Mouse (Mus musculus) mammary gland, adult 2 months (tissue): ENCODE results near the gene Gtsf2. TPM values are rescaled to one million over a fixed set of nuclear protein-coding genes. Genes with fewer than 3 reads are reported as not detected.

Experiments used
- polyA plus RNA-seq: library from polyadenylated mRNA; depleted of rRNA; stranded (reverse); fragments of >200 nt; gene quantifications from 2 replicates; pipeline ENCODE4 v1.2.3, GENCODE M21; 2012; ENCODE audit warnings: low replicate concordance; rRNA removed

The Gtsf2 gene
- not detected in 2 replicates for polyA plus RNA-seq

GRCm38 (mm10) chr15:103448369-103448768, at the start of gene Gtsf2:
Gtsf2 (minus strand) TSS chr15:103448469.

GRCm38 (mm10) chr15:103453551-103454218, 5.4 kb upstream of the Gtsf2 start, which contains the start of gene Nckap1l:
Nckap1l (plus strand) TSS chr15:103453794.

GRCm38 (mm10) chr15:103430241-103430640, 18.0 kb downstream of the Gtsf2 start, which contains the start of gene Gtsf1:
Gtsf1 (minus strand) TSS chr15:103430470.

Other genes with a start within 250 kb of the Gtsf2 start
- 5.7 and 18.2 TPM in 2 replicates for gene Cbx5, start 208.7 kb downstream of the Gtsf2 start, polyA plus RNA-seq
- gene Hnrnpa1, start 208.0 kb downstream of the Gtsf2 start, polyA plus RNA-seq, result 37.5 and 59.6 TPM in 2 replicates
- gene Nfe2, start 190.1 kb downstream of the Gtsf2 start, polyA plus RNA-seq, result 1.7 and 4.3 TPM in 2 replicates
- 70.2 and 156 TPM in 2 replicates for gene Copz1, start 175.8 kb downstream of the Gtsf2 start, polyA plus RNA-seq
- 0.10 and 0.14 TPM in 2 replicates for gene Gpr84, start 137.9 kb downstream of the Gtsf2 start, polyA plus RNA-seq
- gene Zfp385a, start 108.4 kb downstream of the Gtsf2 start, polyA plus RNA-seq, result 46.7 and 63.1 TPM in 2 replicates
- gene Itga5, start 81.7 kb downstream of the Gtsf2 start, polyA plus RNA-seq, result 22.0 and 27.6 TPM in 2 replicates
- gene Gtsf1, start 18.0 kb downstream of the Gtsf2 start, polyA plus RNA-seq, result not detected in 2 replicates
- gene Nckap1l, start 5.3 kb upstream of the Gtsf2 start, polyA plus RNA-seq, result 30.1 and 37.6 TPM in 2 replicates
- gene Pde1b, start 54.6 kb upstream of the Gtsf2 start, polyA plus RNA-seq, result 13.0 and 14.4 TPM in 2 replicates
- gene Ppp1r1a, start 89.5 kb upstream of the Gtsf2 start, polyA plus RNA-seq, result 79.7 and 156 TPM in 2 replicates
- gene Glycam1, start 116.6 kb upstream of the Gtsf2 start, polyA plus RNA-seq, result 606 and 915 TPM in 2 replicates